Mouse (Mus musculus): Measurements from ENCODE around the gene Actr8.

- TF ChIP-seq MAFK (IDR thresholded peaks at IDR 0.05; ENCODE audit: insufficient read depth, low read depth, low read length): no peak
- no peak for TF ChIP-seq ZNF384 (IDR thresholded peaks at IDR 0.05; ENCODE audit: low read depth, low read length)
Measured at GRCm38 (mm10) chr14:29968075-29968821, 9.9 kb upstream of the Actr8 start, which contains the start of gene Selenok.
